Mouse (Mus musculus): Measurements from ENCODE around the gene Dnajb11.

Gene Dnajb11

DNA sequence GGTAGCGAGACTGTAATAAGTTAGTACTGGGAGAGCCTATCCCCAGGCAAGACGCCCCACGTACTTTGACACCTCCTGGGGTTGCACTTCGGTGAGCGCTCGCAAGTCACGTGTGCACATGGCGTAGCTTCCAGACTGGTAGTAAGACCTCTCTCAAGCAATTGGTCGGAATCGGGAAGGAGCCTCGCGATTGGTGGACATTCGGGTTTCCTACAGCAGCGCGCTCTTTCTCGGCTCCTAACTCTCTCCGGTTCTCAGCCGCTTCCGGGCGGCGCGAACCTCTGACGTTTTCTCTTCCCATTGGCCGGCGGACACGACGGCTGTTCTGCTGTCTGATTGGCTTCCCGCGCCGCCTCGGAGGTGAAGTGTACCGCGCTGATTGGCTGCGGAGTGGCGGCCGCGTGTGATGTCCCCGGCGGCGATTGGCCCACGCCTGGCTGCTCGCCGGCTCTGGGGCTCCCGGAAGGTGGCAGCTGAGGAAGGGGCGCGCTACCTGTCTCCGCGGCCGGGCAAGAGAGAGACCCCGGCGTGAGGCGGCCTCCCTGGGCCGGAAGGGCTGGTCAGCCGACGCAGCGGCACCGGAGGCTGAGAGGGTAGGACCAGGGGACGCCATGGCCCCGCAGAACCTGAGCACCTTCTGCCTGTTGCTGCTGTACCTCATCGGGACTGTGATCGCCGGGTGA, at the start of gene Dnajb11, which contains the start of gene Tbccd1:
Dnajb11 (plus strand) TSS at position 415 of the 683 bp plus-strand sequence.
Tbccd1 (minus strand) TSS at position 239 of the 683 bp plus-strand sequence.
- peak; percentile 100 for DNase-seq (ENCODE audit: low read depth, low spot score)

DNA sequence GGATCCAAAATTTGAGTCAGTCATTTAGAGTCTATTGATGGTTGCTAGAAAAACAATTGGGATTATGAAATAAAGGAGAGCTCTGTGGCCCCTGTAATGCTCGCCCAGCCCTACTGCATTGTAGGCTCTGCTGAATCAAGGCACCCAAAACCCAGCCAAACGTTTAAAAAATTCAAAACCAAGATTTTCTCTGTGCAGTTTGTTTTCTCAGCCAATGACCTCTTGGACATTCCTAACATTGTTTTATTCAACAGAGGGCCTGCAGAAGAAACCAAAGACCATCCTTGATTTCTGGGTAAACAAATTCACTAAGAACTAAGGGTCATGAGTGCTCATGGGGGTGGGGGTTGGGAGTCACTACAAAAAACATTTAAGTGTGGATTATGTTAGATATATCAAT, 46.2 kb upstream of the Dnajb11 start, which contains the start of gene Crygs:
Crygs (minus strand) TSS at position 101 of the 400 bp plus-strand sequence.
- no peak for DNase-seq (ENCODE audit: low read depth, low spot score)

DNA sequence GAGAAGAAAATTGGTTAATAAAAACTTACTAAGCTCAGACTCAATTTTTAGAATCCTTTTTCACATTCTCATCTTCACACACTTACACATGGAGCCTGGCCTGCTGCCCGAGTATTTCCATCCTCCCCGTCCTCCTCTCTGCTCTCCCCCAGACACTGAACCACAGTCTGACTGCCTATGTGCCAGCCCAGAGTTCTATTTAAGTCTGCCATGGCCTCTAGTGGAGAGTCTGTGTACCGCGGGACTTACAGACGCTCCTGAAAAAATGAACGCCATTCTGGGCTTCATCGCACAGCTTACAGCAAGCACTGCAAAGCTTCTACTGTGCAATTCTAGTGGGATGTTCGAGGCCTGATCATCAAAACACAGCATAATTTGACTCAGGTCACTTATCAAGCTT, 36.9 kb upstream of the Dnajb11 start:
- peak; percentile 75 for DNase-seq (ENCODE audit: low read depth, low spot score)

GRCm38 (mm10) chr16:22832932-22833525, 24.6 kb upstream of the Dnajb11 start:
- DNase-seq (ENCODE audit: low read depth, low spot score) = no peak

- DNase-seq (ENCODE audit: low read depth, low spot score) = no peak
Measured at GRCm38 (mm10) chr16:22839146-22839857, 18.3 kb upstream of the Dnajb11 start.

GRCm38 (mm10) chr16:22842871-22843270, 14.8 kb upstream of the Dnajb11 start:
- DNase-seq (ENCODE audit: low read depth, low spot score) = no peak

- DNase-seq (ENCODE audit: low read depth, low spot score) = peak; percentile 67
Measured at GRCm38 (mm10) chr16:22844061-22844801, 13.4 kb upstream of the Dnajb11 start.

GRCm38 (mm10) chr16:22844834-22845233, 12.8 kb upstream of the Dnajb11 start:
- no peak for DNase-seq (ENCODE audit: low read depth, low spot score)

- no peak for DNase-seq (ENCODE audit: low read depth, low spot score)
Measured at GRCm38 (mm10) chr16:22845481-22845880, 12.2 kb upstream of the Dnajb11 start.

DNA sequence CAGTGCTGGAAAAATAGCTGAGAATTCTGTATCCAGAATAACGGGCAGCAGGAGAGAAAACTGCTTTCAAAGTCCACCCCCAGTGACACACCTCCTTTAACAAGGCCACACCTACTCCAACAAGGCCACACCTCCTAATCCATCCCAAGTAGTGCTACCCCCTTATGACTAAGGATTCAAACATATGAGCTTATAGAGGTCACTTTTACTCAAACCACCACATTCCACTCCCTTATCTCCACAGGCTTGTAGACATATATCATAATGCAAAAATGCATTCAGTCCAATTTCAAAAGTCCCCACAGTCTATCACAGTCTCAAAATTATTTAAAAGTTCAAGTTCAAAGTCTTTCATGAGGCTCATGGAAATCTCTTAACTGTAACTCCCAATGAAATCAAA, 10.0 kb upstream of the Dnajb11 start:
- no peak for DNase-seq (ENCODE audit: low read depth, low spot score)

DNA sequence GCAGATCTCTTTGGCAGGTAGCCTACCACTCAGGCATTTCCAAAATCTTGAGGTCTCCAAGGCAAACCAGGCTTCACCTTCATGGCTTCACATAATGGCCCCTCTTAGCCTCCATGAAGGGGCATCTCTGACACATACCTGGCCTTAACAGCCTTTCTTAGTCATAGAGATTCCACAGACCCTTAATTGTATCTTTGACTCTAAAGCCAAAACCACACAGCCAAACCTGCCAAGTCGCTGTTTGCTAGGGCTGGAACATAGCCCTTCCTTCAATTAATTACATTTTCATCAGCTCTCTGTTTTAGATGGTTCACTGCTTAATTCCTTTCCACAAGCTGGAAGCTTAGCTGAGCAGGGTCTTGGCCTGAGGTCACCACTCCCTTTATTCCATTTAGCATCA, 9.3 kb upstream of the Dnajb11 start:
- no peak for DNase-seq (ENCODE audit: low read depth, low spot score)

GRCm38 (mm10) chr16:22852709-22853108, 4.9 kb upstream of the Dnajb11 start:
- no peak for DNase-seq (ENCODE audit: low read depth, low spot score)

DNA sequence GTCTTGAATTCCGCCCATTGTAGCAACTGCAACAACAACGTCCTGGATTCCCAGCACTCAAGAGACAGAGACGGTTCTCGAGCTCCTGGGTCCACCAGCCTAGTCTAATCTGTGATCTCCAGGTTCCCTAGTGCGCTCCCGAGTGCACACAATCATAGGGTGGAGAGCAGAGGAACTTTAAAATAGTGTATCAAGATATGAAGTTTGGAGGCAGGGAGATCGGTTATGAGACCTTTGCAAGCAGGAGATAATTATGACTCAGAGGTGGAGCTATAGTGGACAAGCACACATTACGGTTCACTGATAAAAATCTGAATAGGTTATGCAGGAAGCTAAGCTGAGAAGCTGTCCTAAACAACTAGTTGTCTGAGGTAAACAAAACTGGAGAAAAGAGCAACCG, 872 bp upstream of the Dnajb11 start:
- DNase-seq (ENCODE audit: low read depth, low spot score) = no peak

- no peak for DNase-seq (ENCODE audit: low read depth, low spot score)
Measured at GRCm38 (mm10) chr16:22872397-22872796, 14.8 kb downstream of the Dnajb11 start.

DNA sequence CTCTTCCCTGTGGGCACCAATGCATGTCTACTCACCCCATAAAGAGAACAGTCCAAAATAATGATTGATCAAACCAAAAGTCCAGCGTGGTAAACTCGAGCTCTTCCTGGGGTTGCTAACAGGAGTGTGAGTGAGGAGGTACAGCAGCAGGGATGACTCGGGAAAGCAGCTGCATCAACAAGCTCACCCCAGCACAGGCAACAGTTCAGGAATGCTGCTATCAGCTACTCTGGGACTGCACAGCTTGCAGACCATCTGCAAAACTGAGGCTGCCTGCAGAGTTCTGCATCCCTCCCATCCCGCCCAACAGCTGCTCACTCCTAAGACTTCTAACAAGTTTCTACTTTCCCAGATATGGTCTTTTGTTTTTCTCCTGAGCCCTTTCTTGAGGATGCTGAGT, 15.7 kb downstream of the Dnajb11 start:
- DNase-seq (ENCODE audit: low read depth, low spot score) = no peak

DNA sequence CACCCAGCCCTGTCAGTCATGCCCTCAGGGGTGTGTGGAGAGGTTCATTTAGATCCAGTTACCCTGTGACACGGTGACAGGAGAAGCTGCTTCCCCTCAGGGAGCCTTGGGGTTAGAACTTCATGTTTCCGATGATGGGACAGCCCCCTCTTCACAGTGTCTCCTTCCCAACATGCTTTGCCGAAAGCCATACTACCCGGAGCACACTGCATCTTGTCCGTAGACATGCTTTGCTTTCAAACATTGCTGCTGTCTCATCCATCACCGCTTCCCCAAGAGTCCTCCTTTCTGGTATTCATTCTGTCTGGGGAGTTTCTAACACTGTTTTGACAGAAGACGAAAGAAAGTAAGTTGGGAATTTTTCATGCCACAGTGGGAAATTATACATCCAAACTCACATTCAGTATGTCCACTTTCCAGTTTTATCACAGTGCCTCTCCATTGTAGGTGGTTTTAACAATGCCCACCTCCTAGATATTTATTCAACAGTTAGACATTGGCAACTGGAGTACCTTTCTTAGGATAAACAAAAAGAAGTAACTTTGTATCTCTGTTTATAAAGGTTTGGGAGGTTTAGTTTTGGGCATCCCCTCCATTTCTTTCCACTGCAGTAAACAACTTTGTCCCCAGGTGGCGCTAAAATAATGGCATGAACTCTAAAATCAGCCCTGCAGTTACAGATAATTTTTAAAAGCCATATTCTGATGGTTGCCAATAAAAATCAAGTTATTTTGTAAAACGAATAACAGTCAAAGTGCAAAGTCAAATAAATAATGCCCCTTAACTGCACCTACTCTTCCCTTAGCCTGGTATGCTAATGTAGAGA, 18.8 kb downstream of the Dnajb11 start:
- DNase-seq (ENCODE audit: low read depth, low spot score) = no peak

- no peak for DNase-seq (ENCODE audit: low read depth, low spot score)
Measured at GRCm38 (mm10) chr16:22877660-22878390, 20.2 kb downstream of the Dnajb11 start.

DNA sequence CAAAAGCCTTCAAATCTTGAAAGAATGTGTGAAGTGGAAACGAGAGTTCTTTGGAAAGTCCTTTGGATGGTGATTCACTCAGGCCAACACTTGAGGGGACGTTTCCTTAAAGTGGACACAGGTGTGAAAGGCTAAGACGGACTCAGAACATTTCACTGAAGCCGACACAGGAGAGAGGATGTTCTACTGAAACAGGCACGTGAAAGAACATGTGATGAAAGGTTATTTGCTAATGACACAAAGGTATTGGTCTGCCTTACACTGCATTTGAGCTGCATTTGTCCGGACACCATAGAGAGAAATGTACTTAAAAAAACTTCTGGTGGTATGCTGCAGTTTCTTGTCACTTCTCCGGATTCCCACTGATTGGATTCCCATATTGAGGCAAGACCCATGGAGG, 21.1 kb downstream of the Dnajb11 start:
- no peak for DNase-seq (ENCODE audit: low read depth, low spot score)

- no peak for DNase-seq (ENCODE audit: low read depth, low spot score)
Measured at GRCm38 (mm10) chr16:22879945-22880595, 22.4 kb downstream of the Dnajb11 start.

GRCm38 (mm10) chr16:22880900-22881299, 23.3 kb downstream of the Dnajb11 start:
- DNase-seq (ENCODE audit: low read depth, low spot score) = no peak

Data from telencephalon, adult 2 months (tissue).